Mouse (Mus musculus): Measurements from ENCODE around the gene Gm10719.
"Not testable (repeated sequence)": the region's sequence is repeated elsewhere in the genome, so short reads cannot be mapped to it uniquely, and the experiment has no call there.

Gene Gm10719

GRCm38 (mm10) chr9:3025653-3026052 lies 8.4 kb downstream of the Gm10719 start:
- DNase-seq (ENCODE audit: low read depth) = not testable (repeated sequence)

GRCm38 (mm10) chr9:3026136-3026535 lies 8.9 kb downstream of the Gm10719 start:
- DNase-seq (ENCODE audit: low read depth) = not testable (repeated sequence)

GRCm38 (mm10) chr9:3026741-3027140 lies 9.5 kb downstream of the Gm10719 start:
- DNase-seq (ENCODE audit: low read depth) = not testable (repeated sequence)

GRCm38 (mm10) chr9:3027200-3027599 lies 10.0 kb downstream of the Gm10719 start:
- peak; percentile 56 for DNase-seq (ENCODE audit: low read depth)

- DNase-seq (ENCODE audit: low read depth) = not testable (repeated sequence)
These were observed 12.2 kb downstream of the Gm10719 start for GRCm38 (mm10) chr9:3029276-3030000.

GRCm38 (mm10) chr9:3030677-3031318 lies 13.6 kb downstream of the Gm10719 start:
- DNase-seq (ENCODE audit: low read depth) = peak; percentile 87

- DNase-seq (ENCODE audit: low read depth) = not testable (repeated sequence)
These were observed 17.1 kb downstream of the Gm10719 start, which contains the start of gene Gm17535 for GRCm38 (mm10) chr9:3034299-3034698. Gm17535 (plus strand) TSS chr9:3034599.

- not testable (repeated sequence) for DNase-seq (ENCODE audit: low read depth)
These were observed 19.4 kb downstream of the Gm10719 start, which contains the start of gene Gm10715 for GRCm38 (mm10) chr9:3036577-3036976. Gm10715 (plus strand) TSS chr9:3036877.

GRCm38 (mm10) chr9:3038161-3038560 lies 21.0 kb downstream of the Gm10719 start:
- peak; percentile 31 for DNase-seq (ENCODE audit: low read depth)

Measured in naive thymus-derived CD4-positive, alpha-beta T cell, adult 2 months (primary cell).